Mouse (Mus musculus) left cerebral cortex, adult 6 months (tissue): ENCODE measurements around the gene Rgs14. TPM values are rescaled to one million over a fixed set of nuclear protein-coding genes. Genes with fewer than 3 reads are reported as not detected.

ENCODE experiments used
- long read RNA-seq, 2 experiments: library from polyadenylated mRNA; unstranded; transcript quantifications; one replicate each; pipeline ENCODE4 v2.0.0; 2019 to 2020
- polyA plus RNA-seq: library from polyadenylated mRNA; unstranded; fragments of <200 nt; fragmentation: Nextera tagmentation; gene quantifications from 2 replicates; pipeline ENCODE4 v1.2.3, GENCODE M21; 2021

Gene Rgs14
- 36.2 and 49.3 TPM in 2 replicates for polyA plus RNA-seq
- long read RNA-seq, experiment 1, partial matches to known transcripts, result 20 of 46 reads
- long read RNA-seq, experiment 1, other reads (novel, unspliced or antisense), result 25 of 46 reads
- long read RNA-seq, experiment 2, partial matches to known transcripts, result 10 of 18 reads
- long read RNA-seq, experiment 2, other reads (novel, unspliced or antisense), result 8 of 18 reads

DNA sequence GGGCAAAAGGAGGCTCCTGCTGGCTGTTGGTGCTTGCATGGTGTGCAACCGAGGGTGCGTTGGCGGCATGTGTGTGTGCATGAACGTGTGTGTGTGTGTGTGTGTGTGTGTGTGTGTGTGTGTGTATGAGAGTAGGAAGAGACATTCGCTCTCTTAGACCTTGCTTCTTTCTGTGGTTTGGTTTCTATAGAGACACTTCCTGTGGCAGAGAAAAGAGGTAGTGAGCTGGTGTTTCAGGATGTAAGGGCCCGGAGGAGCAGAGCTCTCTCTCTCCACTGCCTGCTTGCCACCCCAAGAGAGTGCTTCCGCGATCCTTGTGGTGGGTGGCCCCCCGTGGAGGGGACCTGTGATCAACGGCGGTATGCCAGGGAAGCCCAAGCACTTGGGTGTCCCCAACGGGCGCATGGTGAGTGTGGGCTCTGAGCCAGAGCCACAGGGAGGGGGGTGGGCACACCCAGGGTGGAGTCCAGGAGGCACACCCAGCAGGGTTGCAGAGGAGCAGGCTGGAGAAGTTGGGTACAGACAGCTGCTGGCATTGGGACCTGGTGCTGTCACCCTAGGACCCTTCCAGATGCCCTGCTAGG is at the start of gene Rgs14:
Gene Rgs14 (plus strand): TSS at position 202 of the 584 bp plus-strand sequence.

DNA sequence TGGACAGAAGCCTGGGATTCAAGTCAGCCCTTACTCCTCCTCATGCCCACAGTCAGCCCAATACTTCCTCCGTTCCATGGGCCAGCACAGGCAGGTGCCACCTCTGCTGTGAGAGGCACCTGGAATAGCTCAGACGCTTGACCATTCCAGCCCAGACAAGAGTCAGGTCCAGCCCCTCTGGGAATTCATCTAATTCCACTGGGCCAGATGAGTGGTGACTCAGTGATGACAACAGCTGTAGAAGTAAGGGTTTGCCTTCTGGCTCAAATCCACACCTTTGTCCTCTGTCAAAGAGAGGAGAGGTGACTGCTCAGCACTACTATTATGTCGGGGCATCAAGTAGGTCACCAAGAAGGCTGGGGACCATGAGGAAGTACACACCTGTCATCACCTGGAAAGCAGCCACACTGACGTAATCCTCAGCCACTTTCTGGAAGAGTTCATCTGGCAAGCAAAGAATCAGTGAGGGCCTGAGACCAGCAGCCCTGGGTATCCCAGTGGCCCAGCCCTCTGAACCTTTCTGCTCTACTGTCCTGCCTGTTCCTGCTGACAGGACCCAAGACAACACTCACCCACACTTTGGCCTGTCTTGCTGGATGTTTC is 49.5 kb upstream of the Rgs14 start, which contains the start of gene Prelid1:
Gene Prelid1 (plus strand): TSS at position 570 of the 603 bp plus-strand sequence.

DNA sequence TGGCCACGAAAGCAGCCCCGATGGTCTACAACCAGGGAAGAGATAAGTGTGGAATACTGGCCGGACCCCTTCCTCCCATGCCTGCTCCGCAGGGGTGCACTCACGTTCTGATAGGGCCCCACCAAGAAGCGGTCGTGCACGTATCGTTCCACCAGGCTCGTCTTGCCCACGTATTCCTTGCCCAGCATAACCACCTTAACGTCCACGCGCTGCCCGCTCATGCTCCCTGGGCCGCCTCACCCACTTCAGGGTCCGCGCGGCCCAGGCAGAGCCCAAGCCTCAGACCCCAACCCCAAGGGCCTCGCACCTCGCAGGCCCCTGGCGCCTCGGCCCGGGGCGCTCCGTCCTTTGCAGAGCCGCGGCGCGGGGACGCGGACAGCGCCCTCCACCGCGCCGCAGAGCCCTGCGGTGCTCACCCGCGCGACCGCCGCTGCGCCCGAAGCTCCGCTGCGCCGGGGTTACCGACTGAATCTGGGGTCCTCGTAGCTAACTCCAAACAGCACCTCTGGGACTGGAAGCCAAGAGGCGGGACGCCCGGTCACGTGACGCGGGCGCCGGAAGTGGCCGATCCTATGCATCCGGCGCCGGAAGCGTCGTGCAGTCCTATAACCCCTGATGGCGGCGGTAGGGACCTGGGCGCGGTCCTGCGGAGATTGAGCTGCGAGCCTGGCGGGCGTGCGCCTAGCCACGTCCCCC is 48.0 kb upstream of the Rgs14 start, which contains the start of gene Rab24:
Gene Rab24 (minus strand): TSS at position 513 of the 696 bp plus-strand sequence.

DNA sequence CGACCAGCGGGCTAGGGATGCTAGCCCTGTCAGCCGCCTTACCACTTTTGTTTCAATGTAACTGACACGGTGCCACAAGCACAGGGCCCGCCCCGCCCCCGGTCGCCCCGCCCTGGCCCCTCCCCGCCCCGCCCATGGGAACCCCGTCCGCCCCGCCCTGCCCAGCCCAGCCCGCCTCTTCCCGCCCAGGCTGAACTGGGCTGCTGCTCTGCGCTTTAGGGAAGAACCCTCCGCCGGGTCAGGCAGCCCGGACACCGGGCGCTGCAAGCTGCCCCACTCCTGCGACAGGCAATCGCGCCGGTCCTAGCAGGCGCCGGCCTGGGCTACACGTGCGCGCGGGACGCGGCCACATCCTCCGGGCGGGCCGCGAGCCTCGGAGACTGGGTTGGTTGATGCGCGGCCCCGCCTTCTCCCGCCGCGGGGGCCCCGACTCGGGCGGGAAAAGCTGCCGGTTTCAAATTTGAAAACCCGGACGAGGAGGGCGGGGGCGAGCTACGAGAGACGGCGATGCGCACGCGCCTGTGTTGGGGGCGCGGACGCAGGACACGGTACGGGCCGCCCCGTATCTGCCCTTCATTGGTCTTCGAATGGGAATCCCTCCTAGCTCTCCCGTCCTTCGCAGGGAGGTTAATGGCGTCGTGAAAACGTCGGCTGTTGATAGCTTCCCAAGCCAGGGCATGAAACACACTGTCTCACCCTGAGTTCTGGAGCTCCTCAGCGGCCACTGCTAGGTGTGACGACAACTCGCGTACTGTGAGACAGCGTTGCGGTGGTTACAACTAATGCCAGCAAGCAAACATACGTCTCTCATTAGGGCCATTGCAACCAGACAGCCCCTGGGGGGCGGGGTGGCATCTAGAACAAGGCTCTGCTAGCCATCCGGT is 39.6 kb upstream of the Rgs14 start, which contains the start of gene Mxd3:
Gene Mxd3 (minus strand): TSS at position 141 of the 884 bp plus-strand sequence.

DNA sequence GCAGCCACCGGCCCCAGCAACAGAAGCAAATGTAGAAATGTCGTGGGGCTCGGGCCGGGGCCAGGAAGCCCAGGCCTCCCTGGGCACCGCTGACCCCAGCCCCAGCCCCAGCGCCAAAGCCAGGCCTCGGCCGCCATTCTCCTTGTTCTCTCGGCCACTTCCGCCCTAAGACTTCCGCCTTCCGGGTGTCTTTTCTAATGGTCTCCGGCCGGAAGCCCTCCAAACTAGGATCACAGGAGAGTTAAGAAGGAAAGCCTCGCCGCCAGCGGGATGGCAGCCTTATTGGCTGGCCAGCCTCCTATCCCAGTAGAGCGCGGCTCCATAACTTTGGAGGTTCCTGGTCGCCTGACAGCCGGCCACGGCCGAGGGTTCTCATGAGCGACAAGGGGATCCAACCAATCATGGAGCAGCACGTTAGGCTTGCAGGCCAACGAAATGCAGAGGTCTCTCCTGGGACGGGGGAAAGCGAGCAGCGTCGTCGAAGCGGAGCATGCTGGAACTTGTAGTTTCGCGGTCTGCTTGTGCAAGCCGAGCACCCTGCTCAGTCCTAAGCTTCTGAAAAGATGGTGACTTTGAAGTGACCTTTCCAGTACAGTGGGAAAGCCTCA is 7.0 kb upstream of the Rgs14 start, which contains the start of gene Lman2:
Gene Lman2 (minus strand): TSS at position 331 of the 608 bp plus-strand sequence.

DNA sequence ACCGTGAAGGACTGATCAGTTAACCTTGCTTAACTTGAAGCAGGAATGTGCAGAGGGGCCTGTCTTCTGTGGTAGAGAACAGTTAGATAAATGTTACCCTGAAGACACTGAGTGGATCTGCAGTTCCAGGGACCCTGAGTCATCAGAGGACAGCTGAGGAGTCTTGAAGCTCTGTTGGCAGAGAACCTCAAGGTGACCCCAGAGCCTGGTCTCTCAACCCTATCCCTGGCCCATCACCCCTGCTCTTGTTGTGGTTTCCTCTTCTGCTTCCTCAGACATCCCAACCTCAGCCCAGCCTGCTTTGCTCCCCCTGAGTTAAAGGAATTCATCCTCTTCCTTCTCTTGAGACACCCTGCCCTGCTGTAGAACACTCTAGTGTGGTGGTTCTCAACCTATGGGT is 28.6 kb downstream of the Rgs14 start, which contains the start of gene Slc34a1:
Gene Slc34a1 (plus strand): TSS at position 100 of the 400 bp plus-strand sequence.

DNA sequence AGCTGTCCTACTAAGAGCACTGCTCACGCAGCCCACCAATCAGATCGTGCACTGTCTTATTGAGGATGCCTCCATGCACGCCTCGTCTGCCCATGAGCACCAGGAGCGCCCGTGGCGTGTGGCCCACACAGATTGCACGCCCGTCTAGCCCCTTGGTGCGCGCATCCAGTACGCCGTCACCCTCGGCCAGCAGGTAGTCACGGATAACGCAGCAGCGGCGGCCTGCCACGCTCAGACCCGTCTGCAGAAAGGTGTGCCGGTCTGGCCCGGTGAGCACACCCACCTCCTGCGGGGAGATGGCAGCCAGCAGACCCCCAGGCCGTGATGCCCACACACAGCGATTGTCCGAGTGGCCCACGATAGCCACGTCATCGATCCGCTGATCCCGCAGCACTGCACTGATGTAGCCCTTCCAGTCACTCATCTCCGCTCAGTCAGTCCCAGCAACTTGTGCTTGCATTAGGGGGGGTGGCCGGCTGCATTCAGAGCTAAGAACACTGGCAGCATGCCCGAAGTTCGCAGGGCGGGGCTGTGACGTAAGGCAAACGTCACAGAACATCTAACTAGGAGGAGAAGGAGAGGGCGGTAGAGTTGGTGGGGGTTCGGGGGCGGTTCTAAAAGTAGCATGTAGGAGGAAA is 45.3 kb downstream of the Rgs14 start, which contains the start of gene Pfn3:
Gene Pfn3 (minus strand): TSS at position 490 of the 638 bp plus-strand sequence.

DNA sequence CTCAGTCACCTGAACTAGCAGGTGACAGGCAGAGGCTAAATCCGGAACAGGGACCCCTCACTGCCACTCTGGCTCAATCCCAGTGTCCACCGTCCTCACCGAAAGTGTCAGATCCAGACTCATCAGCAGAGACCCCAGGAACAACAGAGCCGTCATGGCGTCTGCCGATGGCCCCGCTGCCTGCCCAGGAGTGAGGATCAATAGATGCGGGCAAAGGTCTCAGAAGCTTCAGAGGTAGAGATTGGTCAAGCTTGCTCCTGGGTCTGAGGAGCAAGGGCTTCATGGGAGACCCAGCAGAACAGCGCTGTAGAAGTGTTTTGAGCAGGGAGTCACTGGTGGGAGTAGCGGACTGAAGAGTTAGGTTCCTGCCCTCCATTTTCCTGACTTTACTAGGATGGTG is 57.1 kb downstream of the Rgs14 start, which contains the start of gene F12:
Gene F12 (minus strand): TSS at position 181 of the 400 bp plus-strand sequence.

Other genes with a start within 250 kb of the Rgs14 start
- not detected in 2 replicates for gene Gm17617, start 236.2 kb upstream of the Rgs14 start, polyA plus RNA-seq
- 0.04 and 0.18 TPM in 2 replicates for gene Fgfr4, start 217.1 kb upstream of the Rgs14 start, polyA plus RNA-seq
- gene Nsd1, start 159.9 kb upstream of the Rgs14 start, polyA plus RNA-seq, result 18.4 and 28.5 TPM in 2 replicates
- gene Prelid1, start 49.2 kb upstream of the Rgs14 start, polyA plus RNA-seq, result 214 and 221 TPM in 2 replicates
- 60.3 and 118 TPM in 2 replicates for gene Rab24, start 47.8 kb upstream of the Rgs14 start, polyA plus RNA-seq
- gene Mxd3, start 39.9 kb upstream of the Rgs14 start, polyA plus RNA-seq, result 0.46 and 1.2 TPM in 2 replicates
- 26.7 and 30.5 TPM in 2 replicates for gene Lman2, start 6.9 kb upstream of the Rgs14 start, polyA plus RNA-seq
- gene Slc34a1, start 28.5 kb downstream of the Rgs14 start, polyA plus RNA-seq, result 0.03 TPM in 1 of 2 replicates, not detected in the other
- 0.63 TPM in 1 of 2 replicates, not detected in the other for gene Pfn3, start 45.5 kb downstream of the Rgs14 start, polyA plus RNA-seq
- 1.1 and 1.4 TPM in 2 replicates for gene F12, start 57.1 kb downstream of the Rgs14 start, polyA plus RNA-seq
- 4.7 and 16.8 TPM in 2 replicates for gene Grk6, start 75.3 kb downstream of the Rgs14 start, polyA plus RNA-seq
- gene Prr7, start 94.5 kb downstream of the Rgs14 start, polyA plus RNA-seq, result 6.5 and 13.0 TPM in 2 replicates
- 57.2 and 97.1 TPM in 2 replicates for gene Dbn1, start 118.4 kb downstream of the Rgs14 start, polyA plus RNA-seq
- gene Pdlim7, start 143.9 kb downstream of the Rgs14 start, polyA plus RNA-seq, result 84.5 and 89.4 TPM in 2 replicates
- 0.47 and 0.59 TPM in 2 replicates for gene Dok3, start 159.6 kb downstream of the Rgs14 start, polyA plus RNA-seq
- 33.6 and 41.6 TPM in 2 replicates for gene Ddx41, start 166.9 kb downstream of the Rgs14 start, polyA plus RNA-seq
- 3.7 and 5.0 TPM in 2 replicates for gene Fam193b, start 201.4 kb downstream of the Rgs14 start, polyA plus RNA-seq
- 32.4 and 100.0 TPM in 2 replicates for gene Tmed9, start 204.0 kb downstream of the Rgs14 start, polyA plus RNA-seq
- 19.0 and 21.5 TPM in 2 replicates for gene B4galt7, start 230.2 kb downstream of the Rgs14 start, polyA plus RNA-seq